Mouse (Mus musculus): Measurements from ENCODE around the gene Dlx2.

Gene Dlx2

DNA sequence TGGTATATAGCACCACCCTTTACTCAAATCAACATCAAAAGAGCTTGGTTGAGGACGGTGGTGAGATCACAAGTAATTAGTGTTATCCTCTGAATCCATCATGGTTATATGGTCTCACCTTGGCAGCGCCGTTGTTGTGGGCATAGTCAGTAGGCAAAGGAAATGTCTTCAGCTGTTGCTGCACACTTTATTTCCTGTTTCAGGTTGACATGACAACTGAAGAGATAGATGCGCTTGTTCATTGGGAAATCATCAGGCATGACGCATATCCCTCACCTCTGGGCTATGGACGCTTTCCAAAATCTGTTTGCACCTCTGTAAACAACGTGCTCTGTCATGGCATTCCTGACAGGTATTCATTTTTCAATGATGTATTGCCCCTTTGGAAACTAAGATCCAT lies 35.3 kb downstream of the Dlx2 start:
- WGBS, result 95% methylated on average over 7 of the region's 7 CpGs

DNA sequence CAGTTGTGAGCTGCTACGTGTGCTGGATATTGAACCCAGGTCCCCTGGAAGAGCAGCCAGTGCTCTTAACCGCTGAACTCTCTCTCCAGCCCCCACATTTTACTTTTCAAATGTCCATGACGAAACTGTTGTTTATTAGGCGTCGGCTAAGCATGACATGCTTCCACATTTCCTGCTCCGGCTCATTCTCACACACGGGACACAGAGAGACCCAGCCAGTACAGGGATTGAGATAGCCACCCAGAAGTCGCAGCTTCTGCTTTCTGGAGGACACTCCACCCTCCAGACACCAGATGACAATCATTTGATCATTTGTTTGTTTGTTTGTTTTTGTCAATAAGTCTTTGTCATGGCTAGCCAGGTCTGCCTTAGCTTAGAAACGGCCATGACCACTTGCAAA lies 41.7 kb downstream of the Dlx2 start:
- WGBS, result 82% methylated on average over 9 of the region's 9 CpGs

DNA sequence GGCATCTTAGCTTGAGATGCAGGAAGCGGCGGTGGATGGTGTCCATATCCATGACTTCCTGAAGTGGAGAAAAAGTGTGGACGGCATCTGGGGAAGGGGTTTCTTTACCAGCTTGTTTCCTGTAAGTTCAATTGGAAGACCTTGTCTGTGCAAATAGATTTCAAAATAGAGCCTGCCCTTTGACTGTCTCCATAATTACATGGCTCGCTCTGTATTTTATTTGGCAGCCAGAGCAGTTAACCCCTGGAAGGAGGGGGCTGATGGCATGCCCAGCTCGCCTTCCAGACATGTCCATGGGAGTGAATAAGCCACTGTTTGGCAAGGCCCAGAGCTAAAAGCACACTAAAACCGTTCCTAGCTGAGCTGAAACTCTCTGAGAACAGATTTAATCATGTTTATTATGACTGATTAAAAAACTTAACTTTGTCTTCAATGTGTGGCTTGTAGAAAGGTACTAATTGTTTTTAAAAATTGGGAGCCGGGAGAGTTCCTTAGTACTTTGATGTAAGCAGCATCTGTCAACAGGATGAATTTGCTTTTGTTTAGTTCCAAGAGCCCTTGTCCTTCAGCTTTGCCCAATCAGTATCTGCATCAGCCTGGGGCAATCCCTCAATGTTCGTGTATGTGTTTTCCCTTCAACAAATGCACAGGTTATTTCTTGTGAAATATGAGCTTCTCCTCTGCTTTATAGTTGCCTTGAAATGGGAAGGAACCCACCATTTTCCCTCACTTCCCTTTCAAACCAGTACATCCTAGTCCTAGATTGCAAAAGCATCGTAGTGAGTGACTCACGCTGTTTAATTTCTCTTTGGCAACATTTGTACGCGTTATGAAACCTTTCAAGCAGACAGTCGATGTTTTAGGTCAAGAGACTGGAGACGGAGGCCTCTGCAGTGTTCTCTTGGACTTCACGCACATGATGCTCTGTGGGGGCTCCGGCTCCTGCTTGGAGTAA lies 47.0 kb downstream of the Dlx2 start:
- WGBS, result 72% methylated on average over 16 of the region's 16 CpGs

DNA sequence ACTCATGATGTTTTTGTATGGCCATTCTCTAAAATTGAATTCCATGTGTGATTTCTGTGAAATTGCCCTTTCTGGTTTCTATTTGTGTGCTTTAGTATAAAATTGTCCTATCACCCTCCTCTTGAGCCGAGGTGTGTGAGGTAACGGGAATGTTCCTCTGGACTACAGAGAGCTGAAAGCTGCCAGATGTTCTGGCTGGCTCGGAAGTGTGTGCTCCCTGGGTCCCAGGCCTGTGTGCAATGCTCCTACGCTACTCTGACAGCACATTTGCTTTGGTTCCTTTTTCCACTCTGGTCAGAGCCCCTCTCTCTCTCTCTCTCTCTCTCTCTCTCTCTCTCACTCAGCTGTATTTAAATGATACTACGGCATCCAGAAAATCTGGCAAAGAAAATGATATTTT lies 49.4 kb downstream of the Dlx2 start:
- WGBS, result 73% methylated on average over 5 of the region's 5 CpGs

DNA sequence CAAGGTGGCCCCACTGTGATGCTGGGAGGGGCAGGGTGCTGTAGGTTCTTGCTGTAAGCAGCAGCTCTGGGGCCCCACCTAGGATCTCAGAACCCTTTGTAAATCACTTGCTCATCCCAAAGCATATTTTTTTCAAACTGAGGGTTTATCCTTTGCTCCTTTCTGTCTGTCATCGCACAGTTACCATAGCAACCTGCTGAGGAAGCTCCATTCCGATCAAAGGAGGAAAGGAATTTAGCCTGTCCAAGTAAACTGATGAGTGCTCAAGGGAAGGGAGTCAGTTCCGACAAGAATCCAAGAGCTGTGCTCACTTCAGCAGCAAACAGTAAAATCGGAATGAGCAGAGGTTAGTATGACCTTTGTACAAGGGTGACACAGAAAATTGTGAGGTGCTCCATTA lies 51.6 kb downstream of the Dlx2 start:
- 49% methylated on average over 4 of the region's 4 CpGs for WGBS

DNA sequence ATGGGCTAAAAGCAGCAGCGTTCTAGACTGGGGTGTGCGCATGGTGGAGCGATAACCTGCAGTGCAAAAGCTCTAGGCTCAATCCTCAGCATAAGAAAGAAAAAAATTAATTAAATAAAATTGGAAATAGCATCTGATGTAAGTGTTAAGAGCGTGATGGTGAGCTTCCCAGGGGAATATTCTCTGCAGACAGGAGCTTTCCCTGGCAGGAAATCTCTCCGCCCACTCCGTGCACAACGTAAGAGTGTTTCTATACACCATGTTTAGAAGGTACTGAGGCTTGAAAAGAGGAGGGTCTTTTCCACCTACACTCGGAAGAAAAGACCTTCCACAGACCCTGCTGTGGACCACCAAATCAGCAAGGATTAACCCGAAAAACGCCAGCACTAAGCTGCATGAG lies 52.1 kb downstream of the Dlx2 start:
- 51% methylated on average over 10 of the region's 10 CpGs for WGBS

Measured in cerebral cortex, adult 2 months (tissue).